17 mouse cellular contexts compared by ENCODE assay signal in the genomic region with DNA sequence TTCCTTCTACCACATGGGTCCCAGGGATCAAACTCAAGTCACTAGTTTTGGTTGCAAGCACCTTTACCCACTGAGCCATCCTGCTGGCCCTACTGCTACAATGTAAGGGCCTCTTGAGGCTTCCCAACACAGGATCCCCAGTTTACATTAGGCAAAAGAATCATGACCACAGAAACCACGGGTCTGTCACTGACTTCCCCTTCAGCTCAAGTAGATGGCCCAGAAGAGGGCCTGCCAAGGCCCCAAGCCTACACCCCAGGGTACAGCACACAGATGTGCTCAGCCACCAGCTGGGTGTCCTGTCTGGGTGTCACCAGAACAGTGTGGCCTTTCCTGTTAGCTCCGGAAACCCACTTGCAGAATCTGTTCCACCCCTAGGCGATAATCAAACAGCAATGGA. TPM values are rescaled to one million over a fixed set of nuclear protein-coding genes. Genes with fewer than 3 reads are reported as not detected.
DNase-seq lines count a peak whose midpoint lies in the region; ATAC-seq lines count a peak whose summit lies in the region.
"Had no signal": no experiment of that assay in that cellular context is flagged by ENCODE, and none has a peak within 500 bp of the region (broad histone marks: within the 10 kb centered on the region; RNA-seq: fewer than 3 reads in every experiment).

No protein-coding gene starts in this region.

- H3K4me2 ChIP-seq in heart, embryonic 12.5 days, result no peak overlapping the region
- H3K4me2 ChIP-seq: heart, embryonic 15.5 days; hindbrain, embryonic 15.5 days; limb, embryonic 13.5 days; midbrain, embryonic 12.5 days had no signal

- no peaks in the 10 kb centered on the region for H3K9me3 ChIP-seq in heart, embryonic 12.5 days (replicated peaks)
- H3K9me3 ChIP-seq: heart, embryonic 15.5 days; hindbrain, embryonic 15.5 days; limb, embryonic 13.5 days; midbrain, embryonic 12.5 days had no signal

- peak; percentile 98 for ATAC-seq in granulocyte monocyte progenitor cell, adult 5-6 weeks (replicated peaks; ENCODE audit: poor library complexity, severe bottlenecking)
- peak; percentile 96 for ATAC-seq in megakaryocyte progenitor cell, adult 5-6 weeks (replicated peaks; ENCODE audit: poor library complexity)
- no peak for ATAC-seq in heart, embryonic 12.5 days (ENCODE audit: insufficient number of reproducible peaks, low FRiP score)
- ATAC-seq: activated CD4-positive, CD25-positive, alpha-beta regulatory T cell, adult 4 months; forebrain, embryonic 16.5 days had no signal

- no peak overlapping the region for H3K4me3 ChIP-seq in heart, embryonic 12.5 days
- H3K4me3 ChIP-seq: heart, embryonic 15.5 days; hindbrain, embryonic 15.5 days; left cerebral cortex, adult 2 months; limb, embryonic 13.5 days; midbrain, embryonic 12.5 days had no signal

- DNase-seq in lung, postnatal 36 days, result peak; percentile 28
- DNase-seq in lung, postnatal 14 days, result no peak
- no peak for DNase-seq in adrenal gland, adult 8-10 months
- DNase-seq in kidney, postnatal 25 days, result no peak
- no peak for DNase-seq in urinary bladder, postnatal 4 days (ENCODE audit: low spot score in 2 of 2)
- DNase-seq: gastrocnemius, postnatal 10 days; kidney, adult 11 months had no signal

- H3K27me3 ChIP-seq in heart, embryonic 12.5 days (replicated peaks), result no peaks in the 10 kb centered on the region
- H3K27me3 ChIP-seq: heart, embryonic 15.5 days; hindbrain, embryonic 15.5 days; limb, embryonic 13.5 days; midbrain, embryonic 12.5 days had no signal

- 73% methylated on average over 3 of the region's 3 CpGs for WGBS in heart, embryonic 12.5 days

- no peak overlapping the region for H3K27ac ChIP-seq in heart, embryonic 12.5 days (ENCODE audit: poor library complexity, severe bottlenecking)
- H3K27ac ChIP-seq: heart, embryonic 15.5 days; hindbrain, embryonic 15.5 days; left cerebral cortex, adult 2 months; limb, embryonic 13.5 days; midbrain, embryonic 12.5 days had no signal

- no peak overlapping the region for H3K9ac ChIP-seq in heart, embryonic 12.5 days
- H3K9ac ChIP-seq: heart, embryonic 15.5 days; hindbrain, embryonic 15.5 days; limb, embryonic 13.5 days; midbrain, embryonic 12.5 days had no signal

- H3K36me3 ChIP-seq in heart, embryonic 12.5 days, result no peaks in the 10 kb centered on the region
- H3K36me3 ChIP-seq: heart, embryonic 15.5 days; hindbrain, embryonic 15.5 days; limb, embryonic 13.5 days; midbrain, embryonic 12.5 days had no signal

- no peaks in the 10 kb centered on the region for H3K4me1 ChIP-seq in heart, embryonic 12.5 days (replicated peaks)
- H3K4me1 ChIP-seq: heart, embryonic 15.5 days; hindbrain, embryonic 15.5 days; midbrain, embryonic 12.5 days had no signal

RNA-seq across cellular contexts. Expression of a gene that starts 20.3 kb away (rescaled TPM):
- 30.9 and 46.2 TPM in 2 replicates for total RNA-seq in granulocyte monocyte progenitor cell, adult 5-6 weeks (2014; fragmentation: Nextera tagmentation)
- total RNA-seq in granulocyte monocyte progenitor cell, adult 5-6 weeks (2017), result 31.4 and 34.1 TPM in 2 replicates
- 39.0 and 44.2 TPM in 2 replicates for total RNA-seq in megakaryocyte progenitor cell, adult 5-6 weeks (2015)
- total RNA-seq in megakaryocyte progenitor cell, adult 5-6 weeks (2017), result 30.7 and 33.4 TPM in 2 replicates
- total RNA-seq in adrenal gland, adult 8-10 months (2022), result 10 to 100 TPM; 59.1 to 66.4 (median 60.2) TPM
- 14.5 and 16.1 TPM in 2 replicates for polyA plus RNA-seq in heart, embryonic 12.5 days (2016; fragmentation: Nextera tagmentation; extraction: Ambion mirVana)
